Mouse (Mus musculus): ENCODE measurements around the gene Kif19a.

DNA sequence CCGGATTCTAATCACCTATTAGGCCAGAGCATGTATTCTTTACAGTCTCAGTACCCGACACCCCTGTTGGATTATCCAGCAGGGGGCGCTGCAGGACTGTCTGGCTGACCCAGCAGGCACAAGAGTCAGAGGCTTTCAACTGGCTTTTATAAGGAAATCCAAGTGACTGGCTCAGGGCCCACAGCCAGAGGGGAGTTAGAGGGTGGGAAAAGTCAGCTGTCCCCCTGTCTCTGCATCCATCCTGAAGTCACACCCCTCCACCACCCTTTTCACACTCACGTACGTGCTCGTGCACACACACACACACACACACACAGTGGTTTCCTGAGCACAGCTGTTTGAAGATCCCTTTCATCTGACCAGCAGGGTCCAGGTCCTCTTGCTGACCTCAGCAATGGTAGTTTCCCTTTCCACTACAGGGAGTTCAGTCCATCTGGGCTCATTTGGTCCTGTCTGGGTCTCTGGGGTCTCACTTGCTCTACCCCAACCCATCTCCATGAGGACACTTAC, 47.6 kb downstream of the Kif19a start:
- TF ChIP-seq CTCF (IDR thresholded peaks at IDR 0.05; ENCODE audit: borderline replicate concordance, insufficient read depth, low read length) (peak; percentile 69), POLR2A (IDR thresholded peaks at IDR 0.05; ENCODE audit: low read depth, low read length) (no peak)
